Mouse (Mus musculus) forebrain, embryonic 13.5 days (tissue): ENCODE results near the gene Ppp1r14a. TPM values are rescaled to one million over a fixed set of nuclear protein-coding genes. Genes with fewer than 3 reads are reported as not detected.

Experiments used
- ATAC-seq: fragments of 200-750 bp; cut with Nextera tagmentation; 2 replicates; pipeline ENCODE4 v1.8.0; 2017
- H3K27ac ChIP-seq: fragments of 300-500 bp; sonication (generic); 2 replicates; pipeline ENCODE4 v1.5.1; 2015; ENCODE audit warnings: inconsistent platforms, mild to moderate bottlenecking, moderate library complexity
- H3K27me3 ChIP-seq: fragments of 300-500 bp; sonication (generic); 2 replicates; pipeline ENCODE4 v1.6.1; 2015; ENCODE audit warnings: mild to moderate bottlenecking, inconsistent platforms
- H3K36me3 ChIP-seq: fragments of 300-500 bp; sonication (generic); 2 replicates; pipeline ENCODE4 v1.6.1; 2015; ENCODE audit warnings: mild to moderate bottlenecking, inconsistent platforms; ENCODE audit not compliant: poor library complexity, severe bottlenecking
- H3K4me1 ChIP-seq: fragments of 300-500 bp; sonication (generic); 2 replicates; pipeline ENCODE4 v1.6.1; 2015; ENCODE audit warnings: inconsistent platforms
- H3K4me2 ChIP-seq: fragments of 300-500 bp; sonication (generic); 2 replicates; pipeline ENCODE4 v1.6.1; 2015; ENCODE audit warnings: inconsistent platforms, mild to moderate bottlenecking, moderate library complexity
- H3K4me3 ChIP-seq: fragments of 300-500 bp; sonication (generic); 2 replicates; pipeline ENCODE4 v1.5.1; 2015; ENCODE audit warnings: mild to moderate bottlenecking, inconsistent platforms
- H3K9ac ChIP-seq: fragments of 300-500 bp; sonication (generic); 2 replicates; pipeline ENCODE4 v1.6.1; 2015; ENCODE audit warnings: mild to moderate bottlenecking, inconsistent platforms
- H3K9me3 ChIP-seq: fragments of 300-500 bp; sonication (generic); replicated peaks from 2 replicates; pipeline ENCODE4 v1.6.1; 2016; ENCODE audit warnings: inconsistent platforms
- WGBS: fragments of 180-500 bp; shearing (Covaris S2); methylation state at CpG from one replicate; pipeline ENCODE4 v1.1.7; 2015; 5-methylcytosine and 5-hydroxymethylcytosine counted together
- polyA plus RNA-seq: library from polyadenylated mRNA; unstranded; fragments of >200 nt; fragmentation: Nextera tagmentation; extraction: Ambion mirVana; gene quantifications from 2 replicates; pipeline ENCODE4 v1.2.1, GENCODE M21; 2015

The Ppp1r14a gene
- polyA plus RNA-seq, 1 experiment from 2014 or later, result 17.2 TPM

GRCm38 (mm10) chr7:29281201-29282073 lies 7.7 kb upstream of the Ppp1r14a start, which contains the start of gene Spint2:
Gene Spint2, minus strand, starts transcription at chr7:29281912.
- Histone ChIP-seq H3K4me2 (peak within 1 kb of the TSS; percentile 98), H3K9ac (peak within 1 kb of the TSS; percentile 73), H3K9me3 (no peaks in the 10 kb centered on the region), H3K27me3 (peaks cover 36% of the 10 kb centered on the region), H3K27ac (no peak within 1 kb of the TSS), H3K4me1 (peaks cover 17% of the 10 kb centered on the region), H3K4me3 (peak within 1 kb of the TSS; percentile 57), H3K36me3 (no peaks in the 10 kb centered on the region)
- under 1% methylated on average over 79 of the region's 80 CpGs for WGBS
- ATAC-seq, result peak; percentile 58

- Histone ChIP-seq H3K4me1 (peaks cover 17% of the 10 kb centered on the region), H3K4me2 (peak overlapping the region; percentile 98), H3K27ac (no peak overlapping the region), H3K27me3 (peaks cover 36% of the 10 kb centered on the region), H3K4me3 (peak overlapping the region; percentile 57), H3K36me3 (no peaks in the 10 kb centered on the region), H3K9me3 (no peaks in the 10 kb centered on the region), H3K9ac (peak overlapping the region; percentile 73)
- WGBS, result 10% methylated on average over 21 of the region's 21 CpGs
- ATAC-seq, result no peak
Measured at GRCm38 (mm10) chr7:29282074-29282554, 7.0 kb upstream of the Ppp1r14a start.

GRCm38 (mm10) chr7:29283876-29284275 lies 5.2 kb upstream of the Ppp1r14a start:
- 82% methylated on average over 4 of the region's 4 CpGs for WGBS
- Histone ChIP-seq H3K27ac (no peak overlapping the region), H3K4me2 (no peak overlapping the region), H3K36me3 (no peaks in the 10 kb centered on the region), H3K9ac (no peak overlapping the region), H3K4me1 (peaks cover 20% of the 10 kb centered on the region), H3K9me3 (no peaks in the 10 kb centered on the region), H3K4me3 (no peak overlapping the region), H3K27me3 (peaks cover 44% of the 10 kb centered on the region)
- ATAC-seq, result no peak

GRCm38 (mm10) chr7:29284523-29284922 lies 4.6 kb upstream of the Ppp1r14a start:
- Histone ChIP-seq H3K9ac (no peak overlapping the region), H3K4me3 (no peak overlapping the region), H3K27ac (no peak overlapping the region), H3K4me2 (no peak overlapping the region), H3K4me1 (peaks cover 26% of the 10 kb centered on the region), H3K36me3 (no peaks in the 10 kb centered on the region), H3K27me3 (peaks cover 48% of the 10 kb centered on the region), H3K9me3 (no peaks in the 10 kb centered on the region)
- WGBS, result 97% methylated on average over 6 of the region's 6 CpGs
- ATAC-seq, result no peak

GRCm38 (mm10) chr7:29287481-29287880 lies 1.6 kb upstream of the Ppp1r14a start:
- Histone ChIP-seq H3K4me2 (no peak overlapping the region), H3K9ac (no peak overlapping the region), H3K27me3 (peaks cover 28% of the 10 kb centered on the region), H3K27ac (no peak overlapping the region), H3K4me3 (no peak overlapping the region), H3K4me1 (peaks cover 31% of the 10 kb centered on the region), H3K36me3 (no peaks in the 10 kb centered on the region), H3K9me3 (no peaks in the 10 kb centered on the region)
- 85% methylated on average over 7 of the region's 7 CpGs for WGBS
- ATAC-seq, result no peak

GRCm38 (mm10) chr7:29288079-29288478 lies 1.0 kb upstream of the Ppp1r14a start:
- no peak for ATAC-seq
- Histone ChIP-seq H3K36me3 (no peaks in the 10 kb centered on the region), H3K4me1 (peaks cover 37% of the 10 kb centered on the region), H3K9me3 (no peaks in the 10 kb centered on the region), H3K4me2 (no peak overlapping the region), H3K9ac (no peak overlapping the region), H3K27me3 (peaks cover 23% of the 10 kb centered on the region), H3K4me3 (no peak overlapping the region), H3K27ac (no peak overlapping the region)
- 83% methylated on average over 2 of the region's 2 CpGs for WGBS

- Histone ChIP-seq H3K4me3 (peak overlapping the region; percentile 53), H3K27ac (peak overlapping the region; percentile 44), H3K36me3 (no peaks in the 10 kb centered on the region), H3K9me3 (no peaks in the 10 kb centered on the region), H3K9ac (peak overlapping the region; percentile 69; the same call in 1 of the 2 replicates), H3K27me3 (peaks cover 19% of the 10 kb centered on the region), H3K4me2 (peak overlapping the region; percentile 90), H3K4me1 (peaks cover 51% of the 10 kb centered on the region)
- WGBS, result 87% methylated on average over 6 of the region's 6 CpGs
- no peak for ATAC-seq
Measured at GRCm38 (mm10) chr7:29289856-29290255, 748 bp downstream of the Ppp1r14a start.

- Histone ChIP-seq H3K9me3 (no peaks in the 10 kb centered on the region), H3K27me3 (peaks cover 14% of the 10 kb centered on the region; the same call in 1 of the 2 replicates), H3K4me3 (no peak overlapping the region), H3K27ac (peak overlapping the region; percentile 88), H3K4me2 (peak overlapping the region; percentile 17; the same call in 1 of the 2 replicates), H3K9ac (peak overlapping the region; percentile 17; the same call in 1 of the 2 replicates), H3K36me3 (no peaks in the 10 kb centered on the region), H3K4me1 (peaks cover 51% of the 10 kb centered on the region)
- WGBS, result 39% methylated on average over 11 of the region's 11 CpGs
- no peak for ATAC-seq
Measured at GRCm38 (mm10) chr7:29290691-29291485, 1.8 kb downstream of the Ppp1r14a start.

GRCm38 (mm10) chr7:29291616-29292457 lies 2.7 kb downstream of the Ppp1r14a start:
- peak; percentile 54 for ATAC-seq
- H3K4me3 ChIP-seq, result no peak overlapping the region
- H3K4me1 ChIP-seq, result peaks cover 51% of the 10 kb centered on the region
- H3K27ac ChIP-seq, result peak overlapping the region; percentile 88
- 30% methylated on average over 6 of the region's 7 CpGs for whole genome bisulfite sequencing
- peaks cover 14% of the 10 kb centered on the region; the same call in 1 of the 2 replicates for H3K27me3 ChIP-seq
- H3K36me3 ChIP-seq, result no peaks in the 10 kb centered on the region
- H3K4me2 ChIP-seq, result peak overlapping the region; percentile 35
- no peak overlapping the region for H3K9ac ChIP-seq
- no peaks in the 10 kb centered on the region for H3K9me3 ChIP-seq

GRCm38 (mm10) chr7:29292458-29293098 lies 3.5 kb downstream of the Ppp1r14a start:
- peak; percentile 25 for ATAC-seq
- H3K27ac ChIP-seq, result peak overlapping the region; percentile 76
- 30% methylated on average over 8 of the region's 8 CpGs for whole genome bisulfite sequencing
- H3K4me2 ChIP-seq, result peak overlapping the region; percentile 35
- peaks cover 12% of the 10 kb centered on the region; the same call in 1 of the 2 replicates for H3K27me3 ChIP-seq
- no peaks in the 10 kb centered on the region for H3K9me3 ChIP-seq
- no peak overlapping the region for H3K9ac ChIP-seq
- no peak overlapping the region for H3K4me3 ChIP-seq
- H3K36me3 ChIP-seq, result no peaks in the 10 kb centered on the region
- peaks cover 51% of the 10 kb centered on the region for H3K4me1 ChIP-seq
